Mouse (Mus musculus) lung, adult 2 months (tissue): Measurements from ENCODE around the gene Tff3.

ENCODE experiments used
- CTCF ChIP-seq: fragments of 200-500 bp; IDR thresholded peaks from 2 replicates; pipeline ENCODE4 v1.5.1; 2011; ENCODE audit warnings: mild to moderate bottlenecking, low read length, control low read depth; ENCODE audit not compliant: insufficient read depth
- POLR2A ChIP-seq: fragments of 200-500 bp; IDR thresholded peaks from 2 replicates; pipeline ENCODE4 v1.6.1; 2011; ENCODE audit warnings: low read depth, mild to moderate bottlenecking, control low read depth, low read length, borderline replicate concordance; ENCODE audit errors: extremely low read depth

DNA sequence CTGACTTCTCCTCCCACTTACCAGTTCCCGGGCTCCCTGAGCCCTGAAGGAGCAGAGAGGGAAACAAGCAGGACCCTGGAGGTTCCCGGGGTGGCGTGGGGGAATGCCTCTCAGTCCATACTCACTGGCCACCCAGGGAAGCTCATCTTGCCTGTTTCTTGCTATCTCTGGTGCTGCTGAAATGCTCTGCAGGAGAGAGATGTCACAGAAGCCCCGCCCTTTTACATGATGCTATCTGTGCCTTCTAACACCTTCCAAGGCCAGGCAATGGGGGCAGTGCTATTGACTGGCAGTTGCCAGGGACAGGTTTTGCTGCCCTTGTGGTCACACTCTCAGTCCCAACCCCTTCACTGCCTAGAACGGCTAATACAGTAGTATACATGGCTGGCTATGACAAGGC lies 30.7 kb downstream of the Tff3 start:
- TF ChIP-seq CTCF (no peak), POLR2A (no peak)
